Mouse (Mus musculus): ENCODE measurements around the gene Phf2. TPM values are rescaled to one million over a fixed set of nuclear protein-coding genes. Genes with fewer than 3 reads are reported as not detected.
A peak's percentile ranks its signal among the peaks of the same experiment; 100 is the strongest.

The Phf2 gene
- total and polyA plus RNA-seq, 2 experiments from 2014 or later, result 5.1 to 26.0 TPM

DNA sequence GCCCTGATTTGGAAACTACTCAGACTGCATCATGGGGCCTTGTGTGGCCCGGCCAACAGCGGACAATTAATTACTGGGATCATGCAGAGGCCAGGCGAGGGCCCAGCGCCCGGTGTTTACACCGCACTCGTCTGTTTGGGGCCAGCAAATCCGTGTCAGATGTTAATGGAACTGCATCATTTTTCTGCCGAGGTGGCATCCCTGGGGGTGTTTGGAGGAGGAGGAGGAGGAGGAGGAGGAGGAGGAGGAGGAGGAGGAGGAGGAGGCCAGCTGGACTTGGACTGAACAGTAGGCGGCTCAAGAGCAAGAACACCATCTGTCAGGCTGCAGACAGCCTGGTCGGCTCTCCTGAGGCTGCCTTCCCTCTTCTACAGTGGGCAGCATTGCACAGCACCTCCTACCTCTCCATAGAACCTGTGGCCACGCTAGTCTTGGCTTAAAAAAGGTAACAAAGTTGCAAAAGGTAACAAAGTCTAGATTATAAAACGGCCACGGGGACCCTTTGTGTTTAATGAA is 72.6 kb downstream of the Phf2 start:
- TF ChIP-seq CTCF (IDR thresholded peaks at IDR 0.05), result no peak
- Histone ChIP-seq H3K4me2 (ENCODE audit: low read depth, low read length, poor library complexity, severe bottlenecking) (no peak overlapping the region), H3K36me3 (ENCODE audit: insufficient read depth, low read length) (peaks cover 5% of the 10 kb centered on the region), H3K27ac (ENCODE audit: low read depth, low read length) (no peak overlapping the region), H3K27me3 (ENCODE audit: insufficient read depth, low read length) (no peaks in the 10 kb centered on the region), H3K9me3 (ENCODE audit: low read length) (no peaks in the 10 kb centered on the region), H3K4me3 (ENCODE audit: low read depth, low read length) (no peak overlapping the region), H3K4me1 (ENCODE audit: insufficient read depth, low read length) (no peaks in the 10 kb centered on the region), H3K9ac (replicated peaks; ENCODE audit: low read length, poor library complexity, severe bottlenecking) (no peak overlapping the region)
- DNase-seq (ENCODE audit: low spot score) (peak; percentile 26), ATAC-seq (ENCODE audit: low FRiP score) (no peak)
- 47% methylated on average over 14 of the region's 14 CpGs for WGBS

DNA sequence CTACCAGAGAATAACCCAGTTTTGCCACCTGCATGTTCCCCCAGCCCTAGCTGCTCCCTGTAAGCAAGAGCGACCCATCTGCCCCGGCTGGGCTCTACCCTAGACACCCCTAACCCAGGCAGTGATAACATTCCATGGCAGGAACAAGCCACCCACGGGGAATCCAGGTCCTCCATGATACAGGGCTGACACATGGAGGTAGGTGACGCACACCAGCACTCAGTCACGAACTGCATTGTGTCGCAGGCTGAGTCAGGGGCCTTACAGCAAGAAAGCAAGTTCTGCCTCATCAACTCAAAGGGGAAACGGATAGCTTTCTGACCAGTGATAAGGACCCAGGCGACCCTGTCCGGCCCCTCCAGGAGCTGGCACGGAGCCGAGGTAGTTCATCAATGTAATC is 74.0 kb downstream of the Phf2 start:
- TF ChIP-seq CTCF (IDR thresholded peaks at IDR 0.05), result no peak
- Histone ChIP-seq H3K4me1 (ENCODE audit: insufficient read depth, low read length) (no peaks in the 10 kb centered on the region), H3K27me3 (ENCODE audit: insufficient read depth, low read length) (no peaks in the 10 kb centered on the region), H3K27ac (ENCODE audit: low read depth, low read length) (no peak overlapping the region), H3K9ac (replicated peaks; ENCODE audit: low read length, poor library complexity, severe bottlenecking) (no peak overlapping the region), H3K9me3 (ENCODE audit: low read length) (no peaks in the 10 kb centered on the region), H3K36me3 (ENCODE audit: insufficient read depth, low read length) (no peaks in the 10 kb centered on the region), H3K4me2 (ENCODE audit: low read depth, low read length, poor library complexity, severe bottlenecking) (no peak overlapping the region), H3K4me3 (ENCODE audit: low read depth, low read length) (no peak overlapping the region)
- DNase-seq (ENCODE audit: low spot score) (no peak), ATAC-seq (ENCODE audit: low FRiP score) (no peak)
- WGBS, result 77% methylated on average over 11 of the region's 11 CpGs

DNA sequence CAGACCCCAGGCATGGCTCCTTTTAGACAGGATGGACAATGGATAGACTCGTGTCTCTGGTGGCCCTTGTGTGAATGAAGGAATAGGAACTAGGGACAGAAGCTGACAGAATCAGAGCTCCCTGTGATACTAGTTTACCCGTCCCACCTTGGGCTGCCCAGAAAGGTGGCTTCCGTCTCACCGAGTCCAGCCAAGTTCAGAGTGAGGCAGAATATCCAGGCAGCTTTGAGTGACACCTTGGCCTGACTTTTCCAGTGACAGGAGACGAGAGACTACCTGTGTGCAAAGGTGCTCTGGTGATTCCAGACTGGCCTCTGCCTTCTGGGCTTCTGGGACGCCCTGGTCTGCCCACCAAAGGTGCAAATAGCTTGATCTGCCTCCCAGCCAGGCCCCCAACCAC is 75.2 kb downstream of the Phf2 start:
- Histone ChIP-seq H3K4me2 (ENCODE audit: low read depth, low read length, poor library complexity, severe bottlenecking) (no peak overlapping the region), H3K36me3 (ENCODE audit: insufficient read depth, low read length) (no peaks in the 10 kb centered on the region), H3K27ac (ENCODE audit: low read depth, low read length) (no peak overlapping the region), H3K9ac (replicated peaks; ENCODE audit: low read length, poor library complexity, severe bottlenecking) (no peak overlapping the region), H3K4me3 (ENCODE audit: low read depth, low read length) (no peak overlapping the region), H3K4me1 (ENCODE audit: insufficient read depth, low read length) (no peaks in the 10 kb centered on the region), H3K27me3 (ENCODE audit: insufficient read depth, low read length) (no peaks in the 10 kb centered on the region), H3K9me3 (ENCODE audit: low read length) (no peaks in the 10 kb centered on the region)
- TF ChIP-seq CTCF (IDR thresholded peaks at IDR 0.05), result no peak
- ATAC-seq (ENCODE audit: low FRiP score) (no peak), DNase-seq (ENCODE audit: low spot score) (no peak)
- WGBS, result 82% methylated on average over 6 of the region's 6 CpGs

DNA sequence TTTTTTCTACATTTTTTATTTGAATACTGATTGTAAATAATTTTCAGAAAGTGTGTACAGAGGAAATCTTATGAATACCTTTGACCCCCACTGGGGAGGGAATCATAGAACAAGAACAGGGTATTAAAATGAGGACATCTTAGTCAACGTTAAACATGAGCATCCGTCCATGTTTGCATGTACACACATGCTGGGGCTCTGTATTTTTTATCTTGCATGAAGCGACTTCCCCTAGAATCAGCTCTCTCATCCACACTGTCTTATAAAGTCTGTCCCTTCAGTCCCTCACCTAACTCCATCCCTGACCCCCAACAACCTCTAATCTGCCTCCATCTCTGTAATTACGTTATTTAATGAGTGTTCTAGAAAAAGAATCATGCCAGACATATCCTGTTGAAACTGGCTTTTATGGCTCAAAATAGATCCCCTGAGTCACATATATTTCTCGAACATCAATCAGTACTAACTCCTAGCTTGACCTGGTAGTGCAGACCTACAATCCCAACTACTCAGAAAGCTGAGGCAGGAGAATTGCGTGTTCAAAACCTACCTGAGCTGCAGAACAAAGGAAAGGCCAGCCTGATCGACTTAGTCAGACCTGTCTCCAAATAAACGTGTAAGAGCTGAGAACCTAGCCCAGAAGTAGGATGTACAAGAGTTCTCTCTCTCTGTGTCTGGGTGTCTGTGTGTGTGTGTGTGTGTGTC is 86.2 kb downstream of the Phf2 start:
- H3K36me3 ChIP-seq (ENCODE audit: insufficient read depth, low read length), result no peaks in the 10 kb centered on the region
- H3K27me3 ChIP-seq (ENCODE audit: insufficient read depth, low read length), result no peaks in the 10 kb centered on the region
- 75% methylated on average over 8 of the region's 8 CpGs for WGBS
- H3K4me2 ChIP-seq (ENCODE audit: low read depth, low read length, poor library complexity, severe bottlenecking), result no peak overlapping the region
- no peak overlapping the region for H3K27ac ChIP-seq (ENCODE audit: low read depth, low read length)
- ATAC-seq (ENCODE audit: low FRiP score) (no peak), DNase-seq (ENCODE audit: low spot score) (no peak)
- H3K9ac ChIP-seq (replicated peaks; ENCODE audit: low read length, poor library complexity, severe bottlenecking), result no peak overlapping the region
- H3K4me1 ChIP-seq (ENCODE audit: insufficient read depth, low read length), result no peaks in the 10 kb centered on the region
- H3K4me3 ChIP-seq (ENCODE audit: low read depth, low read length), result no peak overlapping the region
- no peaks in the 10 kb centered on the region for H3K9me3 ChIP-seq (ENCODE audit: low read length)
- no peak for TF ChIP-seq CTCF (IDR thresholded peaks at IDR 0.05)

DNA sequence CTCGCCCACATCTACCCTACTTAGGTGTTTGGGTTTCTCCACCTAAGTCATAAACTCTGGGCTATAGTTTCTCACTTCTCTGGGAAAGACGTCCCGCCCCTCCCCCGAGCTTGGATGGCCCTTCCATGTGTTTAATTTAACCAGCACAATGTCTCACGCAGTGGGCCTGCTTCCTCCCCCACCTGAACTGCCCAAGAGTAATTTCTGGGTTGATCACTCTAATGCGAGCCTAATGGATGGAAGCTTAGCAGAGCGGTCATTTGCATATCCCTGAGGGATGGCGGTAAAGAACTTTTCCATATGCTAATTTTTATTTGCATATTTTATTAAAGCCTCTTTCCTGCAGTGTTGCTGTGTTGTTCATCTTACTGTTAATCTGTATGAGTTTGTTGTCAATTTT is 86.8 kb downstream of the Phf2 start:
- no peak for ATAC-seq (ENCODE audit: low FRiP score)
- H3K9me3 ChIP-seq (ENCODE audit: low read length), result no peaks in the 10 kb centered on the region
- H3K36me3 ChIP-seq (ENCODE audit: insufficient read depth, low read length), result no peaks in the 10 kb centered on the region

More for the DNA sequence above, 86.8 kb downstream of the Phf2 start:
- WGBS, result 48% methylated on average over 8 of the region's 8 CpGs
- Histone ChIP-seq H3K27ac (ENCODE audit: low read depth, low read length) (no peak overlapping the region), H3K9ac (replicated peaks; ENCODE audit: low read length, poor library complexity, severe bottlenecking) (no peak overlapping the region), H3K4me3 (ENCODE audit: low read depth, low read length) (no peak overlapping the region), H3K27me3 (ENCODE audit: insufficient read depth, low read length) (no peaks in the 10 kb centered on the region), H3K4me2 (ENCODE audit: low read depth, low read length, poor library complexity, severe bottlenecking) (no peak overlapping the region), H3K4me1 (ENCODE audit: insufficient read depth, low read length) (no peaks in the 10 kb centered on the region)
- DNase-seq (ENCODE audit: low spot score), result peak; percentile 14
- no peak for TF ChIP-seq CTCF (IDR thresholded peaks at IDR 0.05)

Data from midbrain, postnatal 0 days (tissue).